Mouse (Mus musculus): ENCODE data around the gene Dapk2.

Gene Dapk2

GRCm38 (mm10) chr9:66231820-66232479 lies 73.9 kb downstream of the Dapk2 start:
- DNase-seq (ENCODE audit: low spot score), result no peak

GRCm38 (mm10) chr9:66236615-66237014 lies 78.6 kb downstream of the Dapk2 start:
- no peak for DNase-seq (ENCODE audit: low spot score)

- DNase-seq (ENCODE audit: low spot score), result no peak
Measured at GRCm38 (mm10) chr9:66237742-66238141, 79.7 kb downstream of the Dapk2 start.

GRCm38 (mm10) chr9:66239173-66239572 lies 81.2 kb downstream of the Dapk2 start:
- DNase-seq (ENCODE audit: low spot score), result no peak

- DNase-seq (ENCODE audit: low spot score), result no peak
Measured at GRCm38 (mm10) chr9:66239691-66240090, 81.7 kb downstream of the Dapk2 start.

- DNase-seq (ENCODE audit: low spot score), result no peak
Measured at GRCm38 (mm10) chr9:66240493-66240892, 82.5 kb downstream of the Dapk2 start.

- no peak for DNase-seq (ENCODE audit: low spot score)
Measured at GRCm38 (mm10) chr9:66240991-66241390, 83.0 kb downstream of the Dapk2 start.

GRCm38 (mm10) chr9:66241722-66242121 lies 83.7 kb downstream of the Dapk2 start:
- DNase-seq (ENCODE audit: low spot score), result no peak

- DNase-seq (ENCODE audit: low spot score), result no peak
Measured at GRCm38 (mm10) chr9:66243240-66243639, 85.2 kb downstream of the Dapk2 start.

GRCm38 (mm10) chr9:66244079-66244478 lies 86.1 kb downstream of the Dapk2 start:
- DNase-seq (ENCODE audit: low spot score), result no peak

GRCm38 (mm10) chr9:66245707-66246106 lies 87.7 kb downstream of the Dapk2 start:
- DNase-seq (ENCODE audit: low spot score), result no peak

GRCm38 (mm10) chr9:66249281-66249680 lies 91.3 kb downstream of the Dapk2 start:
- DNase-seq (ENCODE audit: low spot score), result no peak

- DNase-seq (ENCODE audit: low spot score), result no peak
Measured at GRCm38 (mm10) chr9:66251159-66251691, 93.2 kb downstream of the Dapk2 start.

GRCm38 (mm10) chr9:66261741-66262140 lies 103.7 kb downstream of the Dapk2 start:
- DNase-seq (ENCODE audit: low spot score), result no peak

GRCm38 (mm10) chr9:66263701-66264100 lies 105.7 kb downstream of the Dapk2 start:
- DNase-seq (ENCODE audit: low spot score), result no peak

- peak; percentile 36 for DNase-seq (ENCODE audit: low spot score)
Measured at GRCm38 (mm10) chr9:66265645-66266044, 107.6 kb downstream of the Dapk2 start.

- DNase-seq (ENCODE audit: low spot score), result no peak
Measured at GRCm38 (mm10) chr9:66266237-66267170, 108.5 kb downstream of the Dapk2 start.

- DNase-seq (ENCODE audit: low spot score), result no peak
Measured at GRCm38 (mm10) chr9:66268804-66269203, 110.8 kb downstream of the Dapk2 start.

- no peak for DNase-seq (ENCODE audit: low spot score)
Measured at GRCm38 (mm10) chr9:66270038-66270437, 112.0 kb downstream of the Dapk2 start.

GRCm38 (mm10) chr9:66271726-66272125 lies 113.7 kb downstream of the Dapk2 start:
- DNase-seq (ENCODE audit: low spot score), result no peak

- no peak for DNase-seq (ENCODE audit: low spot score)
Measured at GRCm38 (mm10) chr9:66273632-66274031, 115.6 kb downstream of the Dapk2 start.

- DNase-seq (ENCODE audit: low spot score), result no peak
Measured at GRCm38 (mm10) chr9:66274657-66275056, 116.6 kb downstream of the Dapk2 start.

Data from left cerebral cortex, adult 11 months (tissue).